Comparison of ENCODE assay signal across 10 mouse cellular contexts in the genomic region with DNA sequence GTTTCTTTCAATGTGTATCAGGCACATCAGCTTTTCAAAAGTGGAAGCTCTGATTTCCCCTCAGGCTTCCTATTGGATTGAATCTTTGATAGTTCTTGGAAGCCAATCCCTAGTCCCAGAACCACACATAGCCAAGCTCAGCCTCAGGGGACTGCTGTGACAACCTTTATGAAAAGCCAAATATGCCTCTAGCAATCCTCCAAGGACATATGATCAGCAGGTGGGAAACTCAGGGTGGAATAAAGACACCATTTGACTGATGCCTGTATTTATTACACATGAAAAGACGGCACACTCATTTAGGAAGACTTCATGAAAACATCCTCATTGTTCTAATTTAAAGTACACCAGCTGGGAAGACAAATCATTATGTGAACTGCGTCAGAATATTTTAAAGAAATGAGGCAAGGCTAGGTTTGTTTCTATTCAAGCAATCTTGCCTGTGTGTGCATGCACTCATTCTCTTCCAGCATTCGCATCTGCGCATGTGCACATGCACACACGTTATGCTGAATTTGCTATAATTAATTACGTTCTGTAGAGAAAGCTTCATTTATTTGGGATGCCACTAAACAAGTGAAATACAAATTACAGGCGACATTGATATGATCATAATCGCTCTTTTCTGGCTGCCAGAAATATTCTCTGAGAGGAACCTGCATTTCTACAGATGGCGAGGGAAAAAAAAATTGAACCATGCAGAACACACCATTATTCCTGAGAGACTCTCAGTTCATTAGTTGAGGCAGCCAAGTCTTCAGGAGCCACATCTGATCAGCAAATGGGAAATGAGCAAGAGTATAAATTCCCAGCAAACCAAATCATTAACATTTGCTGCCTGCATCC.
A peak's percentile ranks its signal among the peaks of the same experiment; 100 is the strongest.
DNase-seq lines count a peak whose midpoint lies in the region; TF ChIP-seq lines count a peak whose summit lies in the region.
"Had no signal": no experiment of that assay in that cellular context is flagged by ENCODE, and none has a peak within 500 bp of the region (broad histone marks: within the 10 kb centered on the region; RNA-seq: fewer than 3 reads in every experiment).

No protein-coding gene starts in this region.

- no peak overlapping the region for H3K27ac ChIP-seq in left cerebral cortex, adult 2 months
- H3K27ac ChIP-seq: embryonic facial prominence, embryonic 12.5 days had no signal

- peak overlapping the region; percentile 37; the same call in 1 of the 2 replicates for H3K4me3 ChIP-seq in left cerebral cortex, adult 2 months
- H3K4me3 ChIP-seq: embryonic facial prominence, embryonic 12.5 days had no signal

- intact Hi-C loops in left cerebral cortex, adult 2 months (cut with DNase I): no loop called here
- intact Hi-C loops in gastrocnemius, postnatal 36 days (cut with DNase I): no loop called here

- DNase-seq in left cerebral cortex, adult 2 months (ENCODE audit: extremely low spot score in 1 of 2, low spot score in 2 of 2): peak in 1 of 2 experiments; percentile 11
- DNase-seq in left cerebral cortex, adult 8-10 months (ENCODE audit: low spot score in 2 of 2): no peak
- DNase-seq in frontal cortex, postnatal 36 days (ENCODE audit: low spot score in 2 of 2): peak; percentile 10 to 20
- DNase-seq in layer of hippocampus, postnatal 36 days: peak; percentile 17 to 18
- peak; percentile 65 to 68 for DNase-seq in right cerebral cortex, postnatal 10 days (ENCODE audit: low spot score in 2 of 2)
- DNase-seq in adrenal gland, adult 8-10 months: no peak
- DNase-seq in gastrocnemius, postnatal 36 days: no peak
- no peak for DNase-seq in adrenal gland, postnatal 36 days
- DNase-seq: liver, postnatal 0 days had no signal

- no peak for TF ChIP-seq CTCF in left cerebral cortex, adult 2 months (IDR thresholded peaks at IDR 0.05)

Comparison
In these comparisons a context has a peak if more than half of its experiments do, and no peak if none do; other contexts are left out.
1. DNase-seq: peak in frontal cortex, postnatal 36 days (2 of 2), layer of hippocampus, postnatal 36 days (2 of 2) and right cerebral cortex, postnatal 10 days (2 of 2); none in left cerebral cortex, adult 8-10 months (0 of 2), adrenal gland, adult 8-10 months (single experiment), gastrocnemius, postnatal 36 days (0 of 2) and adrenal gland, postnatal 36 days (0 of 2).